Mouse (Mus musculus) kidney, adult 18-20 months (tissue): ENCODE data around the gene Kcnj15.

Experiments used
- DNase-seq: peaks from one replicate; pipeline ENCODE4 v3.0.0; 2021

Gene Kcnj15

GRCm38 (mm10) chr16:95257266-95257894, at the start of gene Kcnj15:
Gene Kcnj15, plus strand, starts transcription at chr16:95257558.
- DNase-seq = peak; percentile 43

- no peak for DNase-seq
Measured at GRCm38 (mm10) chr16:95208243-95208642, 49.1 kb upstream of the Kcnj15 start.

- DNase-seq = peak; percentile 41
Measured at GRCm38 (mm10) chr16:95209011-95209466, 48.3 kb upstream of the Kcnj15 start.

GRCm38 (mm10) chr16:95214251-95215197, 42.8 kb upstream of the Kcnj15 start:
- no peak for DNase-seq

- DNase-seq = no peak
Measured at GRCm38 (mm10) chr16:95215782-95216181, 41.6 kb upstream of the Kcnj15 start.

- DNase-seq = no peak
Measured at GRCm38 (mm10) chr16:95216346-95216745, 41.0 kb upstream of the Kcnj15 start.

GRCm38 (mm10) chr16:95216824-95217223, 40.5 kb upstream of the Kcnj15 start:
- no peak for DNase-seq

- no peak for DNase-seq
Measured at GRCm38 (mm10) chr16:95218783-95219182, 38.6 kb upstream of the Kcnj15 start.

- DNase-seq = no peak
Measured at GRCm38 (mm10) chr16:95219459-95219858, 37.9 kb upstream of the Kcnj15 start.

- DNase-seq = no peak
Measured at GRCm38 (mm10) chr16:95221051-95221450, 36.3 kb upstream of the Kcnj15 start.

- DNase-seq = no peak
Measured at GRCm38 (mm10) chr16:95222026-95222718, 35.2 kb upstream of the Kcnj15 start.

GRCm38 (mm10) chr16:95223435-95223834, 33.9 kb upstream of the Kcnj15 start:
- DNase-seq = no peak

- no peak for DNase-seq
Measured at GRCm38 (mm10) chr16:95225285-95225684, 32.1 kb upstream of the Kcnj15 start.

- no peak for DNase-seq
Measured at GRCm38 (mm10) chr16:95231768-95232167, 25.6 kb upstream of the Kcnj15 start.

- DNase-seq = no peak
Measured at GRCm38 (mm10) chr16:95234891-95235548, 22.3 kb upstream of the Kcnj15 start.

GRCm38 (mm10) chr16:95239209-95239925, 18.0 kb upstream of the Kcnj15 start:
- no peak for DNase-seq

- peak; percentile 67 for DNase-seq
Measured at GRCm38 (mm10) chr16:95240688-95241087, 16.7 kb upstream of the Kcnj15 start.

- DNase-seq = peak; percentile 85
Measured at GRCm38 (mm10) chr16:95241581-95241980, 15.8 kb upstream of the Kcnj15 start.

GRCm38 (mm10) chr16:95242114-95242513, 15.2 kb upstream of the Kcnj15 start:
- DNase-seq = peak; percentile 71

GRCm38 (mm10) chr16:95243401-95243800, 14.0 kb upstream of the Kcnj15 start:
- DNase-seq = peak; percentile 37

GRCm38 (mm10) chr16:95244626-95245303, 12.6 kb upstream of the Kcnj15 start:
- peak; percentile 58 for DNase-seq
